Mouse (Mus musculus) right cerebral cortex, postnatal 10 days (tissue): ENCODE data around the gene Dpy19l3.

Source experiments
- DNase-seq, 2 experiments: peaks; one replicate each; pipeline ENCODE4 v3.0.0; 2021; ENCODE audit warnings: low spot score in 2 of 2

The Dpy19l3 gene

GRCm38 (mm10) chr7:35636874-35637273 lies 117.4 kb downstream of the Dpy19l3 start:
- no peak for DNase-seq

- DNase-seq: peak in 1 of 2 experiments; percentile 64
These were observed 118.0 kb downstream of the Dpy19l3 start for GRCm38 (mm10) chr7:35636229-35636628.
